Mouse (Mus musculus) myocyte (in vitro differentiated cells): ENCODE measurements at regions not wholly inside any gene's neighbourhood (a gene's known extent, or its start where the extent isn't known, plus 50 kb on each side); places are given as distances from the start of the nearest gene placed in this dataset.

Source experiments
- H3K27me3 ChIP-seq: one replicate; pipeline ENCODE4 v1.6.1; 2011; ENCODE audit not compliant: control insufficient read depth, insufficient read depth, insufficient read length
- H3K36me3 ChIP-seq: one replicate; pipeline ENCODE4 v1.6.1; 2011; ENCODE audit not compliant: control insufficient read depth, insufficient read depth
- H3K4me2 ChIP-seq: one replicate; pipeline ENCODE4 v1.6.1; 2011; ENCODE audit warnings: low read depth, control low read depth
- H3K4me3 ChIP-seq: one replicate; pipeline ENCODE4 v1.5.1; 2011; ENCODE audit warnings: mild to moderate bottlenecking, control low read depth, moderate library complexity
- H3K79me2 ChIP-seq: one replicate; pipeline ENCODE4 v1.6.1; 2011; ENCODE audit not compliant: control insufficient read depth, insufficient read depth
- H3ac ChIP-seq: one replicate; pipeline ENCODE4 v1.6.1; 2011; ENCODE audit not compliant: control insufficient read depth, insufficient read length
- CEBPB ChIP-seq: IDR thresholded peaks from 2 replicates; pipeline ENCODE4 v1.6.1; 2011; ENCODE audit warnings: mild to moderate bottlenecking, moderate library complexity; ENCODE audit not compliant: poor library complexity, insufficient read depth, severe bottlenecking
- E2F4 ChIP-seq: IDR thresholded peaks from one replicate; pipeline ENCODE4 v1.6.1; 2011; ENCODE audit warnings: mild to moderate bottlenecking, control low read depth, moderate library complexity; ENCODE audit not compliant: insufficient read depth
- MAX ChIP-seq: IDR thresholded peaks from one replicate; pipeline ENCODE4 v1.6.1; 2011; ENCODE audit warnings: low read depth, mild to moderate bottlenecking, control low read depth
- MYOD1 ChIP-seq, 3 experiments: IDR thresholded peaks; one replicate each; pipeline ENCODE4 v1.6.1; 2011; ENCODE audit warnings: control low read depth in 2 of 3, low read depth in 2 of 3, mild to moderate bottlenecking in 2 of 3, moderate library complexity in 1 of 3; ENCODE audit not compliant: insufficient read length in 2 of 3, control insufficient read depth in 1 of 3
- MYOG ChIP-seq, 3 experiments: IDR thresholded peaks; one replicate each; pipeline ENCODE4 v1.6.1; 2011; ENCODE audit warnings: control low read depth in 2 of 3, low read depth in 2 of 3, mild to moderate bottlenecking in 2 of 3; ENCODE audit not compliant: insufficient read length in 2 of 3, control insufficient read depth in 1 of 3, insufficient read depth in 1 of 3
- POLR2A ChIP-seq: IDR thresholded peaks from one replicate; pipeline ENCODE4 v1.6.1; 2011; ENCODE audit warnings: low read depth, mild to moderate bottlenecking, control low read depth, moderate library complexity; ENCODE audit not compliant: insufficient read length
- POLR2AphosphoS2 ChIP-seq: IDR thresholded peaks from one replicate; pipeline ENCODE4 v1.6.1; 2011; ENCODE audit warnings: low read depth, control low read depth; ENCODE audit not compliant: insufficient read length
- REST ChIP-seq: IDR thresholded peaks from one replicate; pipeline ENCODE4 v1.6.1; 2011; ENCODE audit warnings: mild to moderate bottlenecking, control low read depth, moderate library complexity; ENCODE audit not compliant: insufficient read depth, insufficient read length
- SRF ChIP-seq: IDR thresholded peaks from one replicate; pipeline ENCODE4 v1.6.1; 2011; ENCODE audit warnings: low read depth; ENCODE audit not compliant: control insufficient read depth, insufficient read length
- TCF12 ChIP-seq: IDR thresholded peaks from one replicate; pipeline ENCODE4 v1.6.1; 2011; ENCODE audit warnings: mild to moderate bottlenecking, control low read depth; ENCODE audit not compliant: poor library complexity, insufficient read depth, severe bottlenecking
- TCF3 ChIP-seq: IDR thresholded peaks from one replicate; pipeline ENCODE4 v1.6.1; 2011; ENCODE audit warnings: low read depth, control low read depth; ENCODE audit not compliant: insufficient read length
- USF1 ChIP-seq: IDR thresholded peaks from one replicate; pipeline ENCODE4 v1.6.1; 2011; ENCODE audit warnings: low read depth, mild to moderate bottlenecking, control low read depth, moderate library complexity

GRCm38 (mm10) chr12:118521770-118522169 is 220.5 kb upstream of the Sp4 start:
- no peaks in the 10 kb centered on the region for H3K36me3 ChIP-seq
- TF ChIP-seq CEBPB: no peak
- TF ChIP-seq TCF3: no peak
- TF ChIP-seq MYOG (IDR thresholded peaks at IDR 0.05; ENCODE audit: control insufficient read depth in 1 of 3, insufficient read depth in 1 of 3, insufficient read length in 2 of 3, low read depth in 2 of 3): no peak
- TF ChIP-seq E2F4: no peak
- TF ChIP-seq TCF12: no peak
- no peak for TF ChIP-seq MYOD1 (IDR thresholded peaks at IDR 0.05; ENCODE audit: control insufficient read depth in 1 of 3, insufficient read length in 2 of 3, low read depth in 2 of 3)
- TF ChIP-seq USF1: no peak
- TF ChIP-seq POLR2A: no peak
- no peak for TF ChIP-seq POLR2AphosphoS2
- no peak for TF ChIP-seq SRF

GRCm38 (mm10) chr12:118521329-118521728 is 220.1 kb upstream of the Sp4 start:
- Histone ChIP-seq H3K79me2 (no peaks in the 10 kb centered on the region), H3K4me2 (no peak overlapping the region), H3ac (no peak overlapping the region), H3K36me3 (no peaks in the 10 kb centered on the region), H3K4me3 (no peak overlapping the region), H3K27me3 (no peaks in the 10 kb centered on the region)
- TF ChIP-seq TCF12 (no peak), POLR2A (no peak), CEBPB (no peak), SRF (no peak), E2F4 (no peak), MYOD1 (IDR thresholded peaks at IDR 0.05; ENCODE audit: control insufficient read depth in 1 of 3, insufficient read length in 2 of 3, low read depth in 2 of 3) (no peak), TCF3 (no peak), POLR2AphosphoS2 (no peak), USF1 (no peak), MAX (no peak), REST (no peak), MYOG (IDR thresholded peaks at IDR 0.05; ENCODE audit: control insufficient read depth in 1 of 3, insufficient read depth in 1 of 3, insufficient read length in 2 of 3, low read depth in 2 of 3) (no peak)

More at GRCm38 (mm10) chr12:118521770-118522169, 220.5 kb upstream of the Sp4 start:
- Histone ChIP-seq H3K27me3 (no peaks in the 10 kb centered on the region), H3K4me2 (no peak overlapping the region), H3K4me3 (no peak overlapping the region), H3K79me2 (no peaks in the 10 kb centered on the region), H3ac (no peak overlapping the region)

GRCm38 (mm10) chr12:118519801-118520327 is 218.6 kb upstream of the Sp4 start:
- H3K27me3 ChIP-seq: no peaks in the 10 kb centered on the region
- no peak overlapping the region for H3ac ChIP-seq
- no peaks in the 10 kb centered on the region for H3K36me3 ChIP-seq
- TF ChIP-seq MYOG (IDR thresholded peaks at IDR 0.05; ENCODE audit: control insufficient read depth in 1 of 3, insufficient read depth in 1 of 3, insufficient read length in 2 of 3, low read depth in 2 of 3) (no peak), REST (no peak), POLR2AphosphoS2 (no peak), E2F4 (no peak), MYOD1 (IDR thresholded peaks at IDR 0.05; ENCODE audit: control insufficient read depth in 1 of 3, insufficient read length in 2 of 3, low read depth in 2 of 3) (no peak), USF1 (no peak), TCF3 (no peak), SRF (no peak), POLR2A (no peak)
- H3K4me2 ChIP-seq: no peak overlapping the region
- H3K4me3 ChIP-seq: no peak overlapping the region
- no peaks in the 10 kb centered on the region for H3K79me2 ChIP-seq

- no peak overlapping the region for H3K4me2 ChIP-seq
- H3K79me2 ChIP-seq: no peaks in the 10 kb centered on the region
- no peak overlapping the region for H3K4me3 ChIP-seq
- no peaks in the 10 kb centered on the region for H3K27me3 ChIP-seq
- TF ChIP-seq USF1 (no peak), CEBPB (no peak), TCF3 (no peak), TCF12 (no peak), POLR2AphosphoS2 (no peak)
- H3K36me3 ChIP-seq: no peaks in the 10 kb centered on the region
- no peak overlapping the region for H3ac ChIP-seq
Observed at GRCm38 (mm10) chr12:118510989-118511388, 209.7 kb upstream of the Sp4 start.
